Mouse (Mus musculus) adrenal gland, adult 2 months (tissue): ENCODE measurements around the gene Adgrg6. TPM values are rescaled to one million over a fixed set of nuclear protein-coding genes. Genes with fewer than 3 reads are reported as not detected.

Experiments
- DNase-seq: peaks from one replicate; pipeline ENCODE4 v3.0.0; 2021
- polyA plus RNA-seq: library from polyadenylated mRNA; depleted of rRNA; stranded (reverse); fragments of >200 nt; gene quantifications from 2 replicates; pipeline ENCODE4 v1.2.3, GENCODE M21; 2012; rRNA removed
- total RNA-seq, 2 experiments: library from RNA; stranded (reverse); gene quantifications; 2 replicates each; pipeline ENCODE4 v1.2.3; 2021

Adgrg6 gene
- total and polyA plus RNA-seq, 3 experiments: 0.62 to 2.6 (median 1.5) TPM

- DNase-seq: peak; percentile 47
Measured at GRCm38 (mm10) chr10:14391025-14391639, 154.3 kb downstream of the Adgrg6 start.

DNA sequence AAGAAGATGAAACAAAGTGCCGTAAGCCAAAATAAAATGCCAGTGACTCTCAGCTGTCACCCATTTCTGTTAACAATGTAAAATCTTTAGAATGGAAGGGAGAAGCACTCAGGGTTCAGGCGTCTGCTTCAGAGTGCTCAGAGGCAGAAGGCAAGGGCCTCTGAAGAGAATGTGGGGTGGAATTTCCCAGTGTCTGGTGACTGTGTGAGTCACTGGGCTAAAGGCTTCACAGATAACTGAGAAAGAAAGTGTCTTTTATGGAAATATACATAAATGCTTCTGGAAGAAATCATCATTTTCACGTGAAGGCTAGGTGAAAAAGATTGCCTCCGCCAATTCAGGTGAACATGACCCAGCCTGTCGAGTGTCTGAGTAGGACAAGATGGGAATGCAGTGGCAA, 159.9 kb downstream of the Adgrg6 start:
- no peak for DNase-seq

- no peak for DNase-seq
Measured at GRCm38 (mm10) chr10:14365065-14365589, 180.3 kb downstream of the Adgrg6 start.

DNA sequence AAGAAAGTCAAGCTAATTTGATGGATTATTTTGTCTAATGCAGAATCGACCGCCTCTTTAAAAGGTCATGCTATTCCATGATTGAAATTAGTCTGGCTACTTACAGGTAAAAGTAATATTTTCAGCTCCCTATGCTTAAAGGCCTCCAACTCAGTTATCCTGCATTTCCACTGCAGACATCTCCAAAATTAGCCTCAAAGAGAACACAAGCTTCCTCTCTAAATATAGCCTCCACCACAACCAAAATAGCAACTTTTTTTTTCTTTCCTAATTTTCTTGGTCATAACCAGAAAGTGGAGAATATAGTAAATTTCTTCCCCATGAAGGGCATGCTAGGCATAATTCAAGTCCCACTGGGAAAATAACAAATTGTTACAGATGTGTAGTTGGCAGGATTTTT, 182.2 kb downstream of the Adgrg6 start:
- no peak for DNase-seq

DNA sequence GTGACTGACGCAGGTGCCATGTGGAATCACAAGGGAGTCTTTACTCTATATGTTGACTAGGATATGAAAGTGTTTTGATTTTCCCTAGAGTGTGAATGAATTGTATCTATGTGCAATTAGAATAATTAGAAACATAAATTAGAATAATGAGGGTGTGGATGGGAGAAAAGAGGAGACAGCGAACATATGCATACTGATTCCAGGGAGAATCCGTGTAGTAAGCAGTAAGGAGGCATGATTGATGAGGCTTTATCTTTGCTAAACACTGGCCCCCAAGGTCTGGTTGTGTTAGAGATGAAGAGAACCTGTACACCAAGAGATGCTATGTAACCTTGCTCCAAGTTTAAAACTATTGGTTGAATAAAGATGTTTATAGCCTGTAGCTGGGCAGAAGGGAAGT, 187.2 kb downstream of the Adgrg6 start:
- DNase-seq: no peak

Other genes starting within 250 kb of the Adgrg6 start
- gene Vta1, start 159.9 kb upstream of the Adgrg6 start, total RNA-seq: 10 to 100 TPM; 53.6 to 66.7 TPM
- 95.1 and 102 TPM in 2 replicates for gene Vta1, start 159.9 kb upstream of the Adgrg6 start, polyA plus RNA-seq
- gene Nmbr, start 159.9 kb upstream of the Adgrg6 start, total RNA-seq: under 1 TPM; 0.38 to 0.49 TPM
- not detected in 2 replicates for gene Nmbr, start 159.9 kb upstream of the Adgrg6 start, polyA plus RNA-seq
- gene Gje1, start 172.6 kb upstream of the Adgrg6 start, total RNA-seq: not detected
- gene Gje1, start 172.6 kb upstream of the Adgrg6 start, polyA plus RNA-seq: not detected in 2 replicates